Comparison of ENCODE assay signal across 18 mouse cellular contexts in the genomic region with DNA sequence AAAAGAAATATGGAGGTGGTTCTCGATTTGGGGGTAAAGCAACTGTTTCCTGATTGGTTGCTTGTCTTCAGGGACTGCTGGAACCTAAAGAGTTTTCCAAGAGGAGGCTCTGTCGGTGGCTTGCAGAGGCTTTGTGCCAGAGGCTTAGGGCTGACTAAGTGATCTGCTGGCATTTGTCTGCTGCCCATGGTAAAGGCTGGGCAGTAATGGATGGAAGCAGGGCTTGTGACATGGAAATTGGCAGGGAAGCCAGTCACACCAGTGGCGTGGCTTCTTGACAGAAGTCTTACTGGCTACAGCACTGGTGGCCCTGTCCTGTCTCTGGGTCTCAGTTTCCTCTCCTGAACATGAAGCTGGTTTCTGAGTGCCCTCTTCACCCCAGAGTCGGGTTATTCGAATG.
"Had no signal": no experiment of that assay in that cellular context is flagged by ENCODE, and none has a peak within 500 bp of the region (broad histone marks: within the 10 kb centered on the region; RNA-seq: fewer than 3 reads in every experiment).

No protein-coding gene starts in this region.

- ATAC-seq: hindbrain, embryonic 16.5 days; inflammation-experienced regulatory T-cells, adult 6 months; intestine, embryonic 15.5 days; intestine, postnatal 0 days; liver, postnatal 0 days had no signal

- DNase-seq: gastrocnemius, adult 2 months; gastrocnemius, postnatal 10 days; gastrocnemius, postnatal 25 days; heart, adult 2 months; heart, postnatal 10 days; heart, postnatal 4 days; kidney, adult 18-20 months; kidney, adult 8-10 months; kidney, postnatal 10 days; kidney, postnatal 25 days; kidney, postnatal 4 days; liver; liver, embryonic 13.5 days; liver, postnatal 0 days had no signal
